Mouse (Mus musculus) forebrain, embryonic 14.5 days (tissue): Measurements from ENCODE around the gene A230050P20Rik. TPM values are rescaled to one million over a fixed set of nuclear protein-coding genes. Genes with fewer than 3 reads are reported as not detected.
A peak's percentile ranks its signal among the peaks of the same experiment; 100 is the strongest.

Source experiments
- ATAC-seq: fragments of 200-750 bp; cut with Nextera tagmentation; 2 replicates; pipeline ENCODE4 v1.8.0; 2017; ENCODE audit warnings: mild to moderate bottlenecking, moderate library complexity
- DNase-seq: peaks from one replicate; pipeline ENCODE4 v3.0.0-alpha.2; 2015; ENCODE audit warnings: low spot score
- H3K27ac ChIP-seq: fragments of 300-500 bp; sonication (generic); 2 replicates; pipeline ENCODE4 v1.5.1; 2014; ENCODE audit warnings: low read depth, mild to moderate bottlenecking, control low read depth, low read length, moderate library complexity
- H3K27me3 ChIP-seq: fragments of 300-500 bp; sonication (generic); replicated peaks from 2 replicates; pipeline ENCODE4 v1.6.1; 2014; ENCODE audit warnings: low read length, control low read depth, mixed read lengths; ENCODE audit not compliant: control insufficient read depth, insufficient read depth
- H3K36me3 ChIP-seq: fragments of 300-500 bp; sonication (generic); 2 replicates; pipeline ENCODE4 v1.6.1; 2014; ENCODE audit warnings: low read length, control low read depth; ENCODE audit not compliant: control insufficient read depth, insufficient read depth
- H3K4me1 ChIP-seq: fragments of 300-500 bp; sonication (generic); 2 replicates; pipeline ENCODE4 v1.6.1; 2014; ENCODE audit warnings: antibody characterized with exemption, low read length, control low read depth; ENCODE audit not compliant: control insufficient read depth, insufficient read depth
- H3K4me2 ChIP-seq: fragments of 300-500 bp; sonication (generic); 2 replicates; pipeline ENCODE4 v1.6.1; 2014; ENCODE audit warnings: mild to moderate bottlenecking, control low read depth, low read length
- H3K4me3 ChIP-seq: fragments of 300-500 bp; sonication (generic); 2 replicates; pipeline ENCODE4 v1.5.1; 2014; ENCODE audit warnings: low read depth, low read length, control low read depth
- H3K9ac ChIP-seq: fragments of 300-500 bp; sonication (generic); 2 replicates; pipeline ENCODE4 v1.6.1; 2014; ENCODE audit warnings: mild to moderate bottlenecking, low read length, control low read depth, moderate library complexity
- H3K9me3 ChIP-seq: fragments of 300-500 bp; sonication (generic); replicated peaks from 2 replicates; pipeline ENCODE4 v1.6.1; 2016; ENCODE audit warnings: low read length, control low read depth, mixed read lengths; ENCODE audit not compliant: control insufficient read depth
- WGBS: fragments of 180-500 bp; shearing (Covaris S2); extraction: QIAGEN DNeasy Blood & Tissue Kit; methylation state at CpG from one replicate; pipeline ENCODE4 v1.1.7; 2014; 5-methylcytosine and 5-hydroxymethylcytosine counted together
- polyA plus RNA-seq: library from polyadenylated mRNA; unstranded; fragments of >200 nt; fragmentation: Nextera tagmentation; extraction: Ambion mirVana; gene quantifications from 2 replicates; pipeline ENCODE4 v1.2.1, GENCODE M21; 2014

The A230050P20Rik gene
- polyA plus RNA-seq, 1 experiment from 2014 or later = 0.62 TPM

GRCm38 (mm10) chr9:20877118-20878040 lies 8.9 kb downstream of the A230050P20Rik start:
- peak overlapping the region; percentile 54; the same call in 1 of the 2 replicates for H3K9ac ChIP-seq
- WGBS = 35% methylated on average over 14 of the region's 14 CpGs

GRCm38 (mm10) chr9:20878041-20878709 lies 9.7 kb downstream of the A230050P20Rik start:
- ATAC-seq = peak; percentile 95
- peak overlapping the region; percentile 91 for H3K27ac ChIP-seq
- under 1% methylated on average over 69 of the region's 69 CpGs for WGBS

More at GRCm38 (mm10) chr9:20877118-20878040, 8.9 kb downstream of the A230050P20Rik start:
- no peaks in the 10 kb centered on the region for H3K9me3 ChIP-seq
- peak overlapping the region; percentile 73 for H3K4me2 ChIP-seq
- no peaks in the 10 kb centered on the region; the same call in 1 of the 2 replicates for H3K4me1 ChIP-seq
- H3K27ac ChIP-seq = peak overlapping the region; percentile 65
- ATAC-seq (no peak), DNase-seq (no peak)
- no peaks in the 10 kb centered on the region for H3K27me3 ChIP-seq
- H3K36me3 ChIP-seq = no peaks in the 10 kb centered on the region
- H3K4me3 ChIP-seq = peak overlapping the region; percentile 39

GRCm38 (mm10) chr9:20878710-20879065 lies 10.2 kb downstream of the A230050P20Rik start:
- Histone ChIP-seq H3K4me1 (no peaks in the 10 kb centered on the region; the same call in 1 of the 2 replicates), H3K27ac (peak overlapping the region; percentile 91), H3K27me3 (no peaks in the 10 kb centered on the region), H3K4me3 (peak overlapping the region; percentile 39), H3K36me3 (no peaks in the 10 kb centered on the region), H3K9ac (peak overlapping the region; percentile 73), H3K9me3 (no peaks in the 10 kb centered on the region), H3K4me2 (peak overlapping the region; percentile 73)
- 23% methylated on average over 10 of the region's 10 CpGs for WGBS
- DNase-seq = no peak
- ATAC-seq = no peak; the same call in 1 of the 2 replicates

More at GRCm38 (mm10) chr9:20878041-20878709, 9.7 kb downstream of the A230050P20Rik start:
- Histone ChIP-seq H3K9ac (peak overlapping the region; percentile 73), H3K36me3 (no peaks in the 10 kb centered on the region), H3K4me3 (peak overlapping the region; percentile 39), H3K4me1 (no peaks in the 10 kb centered on the region; the same call in 1 of the 2 replicates), H3K4me2 (peak overlapping the region; percentile 73), H3K27me3 (no peaks in the 10 kb centered on the region), H3K9me3 (no peaks in the 10 kb centered on the region)
- peak; percentile 99 for DNase-seq

GRCm38 (mm10) chr9:20879097-20879792 lies 10.8 kb downstream of the A230050P20Rik start, which contains the start of gene Angptl6:
TSS of gene Angptl6 (minus strand) at chr9:20879727.
- Histone ChIP-seq H3K9ac (peak within 1 kb of the TSS; percentile 73), H3K4me2 (peak within 1 kb of the TSS; percentile 73), H3K27me3 (no peaks in the 10 kb centered on the region), H3K27ac (peak within 1 kb of the TSS; percentile 91), H3K9me3 (no peaks in the 10 kb centered on the region), H3K36me3 (no peaks in the 10 kb centered on the region), H3K4me1 (no peaks in the 10 kb centered on the region; the same call in 1 of the 2 replicates), H3K4me3 (peak within 1 kb of the TSS; percentile 39)
- 93% methylated on average over 13 of the region's 13 CpGs for WGBS
- no peak for ATAC-seq
- DNase-seq = no peak

- 92% methylated on average over 2 of the region's 2 CpGs for WGBS
- no peak overlapping the region for H3K4me2 ChIP-seq
- no peak overlapping the region for H3K4me3 ChIP-seq
- ATAC-seq (no peak), DNase-seq (no peak)
- H3K4me1 ChIP-seq = no peaks in the 10 kb centered on the region
- H3K27ac ChIP-seq = no peak overlapping the region
- no peak overlapping the region for H3K9ac ChIP-seq
- H3K36me3 ChIP-seq = peaks cover 23% of the 10 kb centered on the region
- no peaks in the 10 kb centered on the region for H3K27me3 ChIP-seq
- H3K9me3 ChIP-seq = no peaks in the 10 kb centered on the region
Measured at GRCm38 (mm10) chr9:20886563-20886962, 18.1 kb downstream of the A230050P20Rik start.

- Histone ChIP-seq H3K9me3 (no peaks in the 10 kb centered on the region), H3K36me3 (peaks cover 30% of the 10 kb centered on the region), H3K4me2 (peak overlapping the region; percentile 92), H3K9ac (no peak overlapping the region), H3K4me3 (no peak overlapping the region), H3K27ac (peak overlapping the region; percentile 91; the same call in 1 of the 2 replicates), H3K4me1 (no peaks in the 10 kb centered on the region), H3K27me3 (no peaks in the 10 kb centered on the region)
- WGBS = 88% methylated on average over 6 of the region's 6 CpGs
- no peak for DNase-seq
- no peak for ATAC-seq
Measured at GRCm38 (mm10) chr9:20887191-20887590, 18.7 kb downstream of the A230050P20Rik start.

GRCm38 (mm10) chr9:20887704-20888385 lies 19.4 kb downstream of the A230050P20Rik start, which contains the start of gene Ppan:
TSS of gene Ppan (plus strand) at chr9:20888175.
- DNase-seq (peak; percentile 98), ATAC-seq (peak; percentile 98)

GRCm38 (mm10) chr9:20888386-20888765 lies 19.9 kb downstream of the A230050P20Rik start:
- Histone ChIP-seq H3K27me3 (no peaks in the 10 kb centered on the region), H3K9me3 (no peaks in the 10 kb centered on the region), H3K4me1 (no peaks in the 10 kb centered on the region), H3K27ac (peak overlapping the region; percentile 27; the same call in 1 of the 2 replicates), H3K36me3 (peaks cover 42% of the 10 kb centered on the region), H3K9ac (peak overlapping the region; percentile 82), H3K4me2 (peak overlapping the region; percentile 92), H3K4me3 (peak overlapping the region; percentile 86)
- 0% methylated on average over 27 of the region's 30 CpGs for WGBS
- ATAC-seq (no peak), DNase-seq (no peak)

More at GRCm38 (mm10) chr9:20887704-20888385, 19.4 kb downstream of the A230050P20Rik start, which contains the start of gene Ppan:
- H3K9me3 ChIP-seq = no peaks in the 10 kb centered on the region
- H3K4me3 ChIP-seq = peak within 1 kb of the TSS; percentile 86
- peak within 1 kb of the TSS; percentile 91 for H3K27ac ChIP-seq
- H3K4me2 ChIP-seq = peak within 1 kb of the TSS; percentile 92
- no peaks in the 10 kb centered on the region for H3K27me3 ChIP-seq
- no peaks in the 10 kb centered on the region for H3K4me1 ChIP-seq
- under 1% methylated on average over 41 of the region's 43 CpGs for WGBS
- peaks cover 36% of the 10 kb centered on the region for H3K36me3 ChIP-seq
- peak within 1 kb of the TSS; percentile 82 for H3K9ac ChIP-seq
